Mouse (Mus musculus) brain, embryonic 14.5 days (tissue): Measurements from ENCODE around the gene Rbbp7. TPM values are rescaled to one million over a fixed set of nuclear protein-coding genes. Genes with fewer than 3 reads are reported as not detected.

Experiments
- DNase-seq: peaks from one replicate; pipeline ENCODE4 v3.0.0-alpha.2; 2011; ENCODE audit warnings: low read depth
- CTCF ChIP-seq: fragments of 200-500 bp; IDR thresholded peaks from 2 replicates; pipeline ENCODE4 v1.5.1; 2012; ENCODE audit warnings: inconsistent platforms, mild to moderate bottlenecking, moderate library complexity, borderline replicate concordance; ENCODE audit not compliant: insufficient read depth, insufficient read length; ENCODE audit errors: extremely low read depth
- POLR2A ChIP-seq: fragments of 200-500 bp; IDR thresholded peaks from 2 replicates; pipeline ENCODE4 v1.6.1; 2012; ENCODE audit warnings: mild to moderate bottlenecking, inconsistent platforms, borderline replicate concordance; ENCODE audit not compliant: poor library complexity, insufficient read depth, insufficient read length, severe bottlenecking; ENCODE audit errors: extremely low read depth
- polyA plus RNA-seq: library from polyadenylated mRNA; depleted of rRNA; stranded (reverse); fragments of >200 nt; gene quantifications from 2 replicates; pipeline ENCODE4 v1.2.3, GENCODE M21; 2012; rRNA removed

Rbbp7 gene
- polyA plus RNA-seq, result 113 and 119 TPM in 2 replicates

DNA sequence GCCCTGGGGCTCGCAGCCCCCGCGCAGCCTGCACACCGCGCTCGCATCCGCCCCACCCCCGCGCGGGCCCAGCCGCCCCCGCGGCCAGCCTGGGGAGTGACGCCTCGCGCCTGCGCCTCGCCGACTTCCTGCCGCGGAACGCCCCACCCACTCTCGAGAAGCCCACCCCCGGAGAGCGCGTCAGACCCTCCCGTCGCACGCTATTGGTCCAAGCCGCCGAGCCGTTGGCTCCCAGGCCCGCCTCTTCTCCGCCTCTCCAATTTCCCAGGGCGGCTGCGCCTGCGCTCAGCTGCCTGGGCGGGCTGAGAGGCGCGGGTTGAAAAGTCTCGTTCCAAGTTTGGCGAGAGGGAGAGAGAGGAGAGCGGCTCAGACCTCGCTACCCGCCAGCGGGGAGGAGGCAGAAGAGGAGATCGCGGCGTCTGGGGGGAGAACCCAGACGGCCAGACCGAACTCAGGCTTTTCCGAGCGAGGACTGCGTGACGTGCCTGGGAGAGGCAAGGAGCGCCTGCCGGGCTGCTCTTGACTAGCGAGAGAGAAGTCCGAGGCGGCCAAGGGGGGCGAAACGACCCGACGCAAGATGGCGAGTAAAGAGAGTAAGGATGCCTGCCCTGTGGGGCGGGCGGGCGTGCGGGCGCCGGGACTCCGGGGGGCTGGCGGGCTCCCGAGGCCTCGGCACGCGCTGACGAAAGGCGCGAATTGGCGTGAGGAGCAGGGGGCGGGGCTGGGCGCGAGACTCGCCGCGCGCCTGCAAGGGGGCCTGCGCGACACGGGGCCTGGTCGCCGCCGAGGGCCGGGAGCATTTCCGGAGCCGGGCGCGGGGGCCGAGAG, at the start of gene Rbbp7:
Gene Rbbp7 (plus strand): TSS at position 288 of the 828 bp plus-strand sequence.
- peak; percentile 98 for DNase-seq
- TF ChIP-seq CTCF, result no peak
- TF ChIP-seq POLR2A, result peak; percentile 76

DNA sequence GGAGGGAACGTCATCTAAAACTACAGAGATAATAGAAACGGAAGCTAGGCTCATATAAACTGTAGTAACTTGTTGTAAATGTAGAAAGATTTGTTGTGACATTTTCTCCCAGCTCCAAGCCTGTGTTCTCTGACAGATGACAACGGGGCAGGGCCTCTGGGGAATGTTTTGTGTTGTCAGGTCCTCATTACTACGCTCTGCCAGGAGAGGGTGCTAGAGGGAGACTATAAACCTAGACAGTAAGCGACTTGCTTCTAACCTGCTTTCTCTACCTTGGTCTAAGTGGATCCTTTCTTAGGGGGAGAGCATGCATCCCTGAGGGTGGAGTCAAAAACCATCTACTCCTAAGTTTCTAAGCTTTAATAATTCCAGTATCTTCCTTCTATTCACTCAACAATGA, 42.4 kb upstream of the Rbbp7 start:
- peak; percentile 58 for DNase-seq
- TF ChIP-seq CTCF (peak; percentile 50; the same call in 1 of the 2 replicates), POLR2A (no peak)

- DNase-seq, result peak; percentile 34
- no peak for TF ChIP-seq POLR2A
- TF ChIP-seq CTCF, result peak; percentile 46; the same call in 1 of the 2 replicates
These were observed 40.6 kb upstream of the Rbbp7 start for GRCm38 (mm10) chrX:162719615-162720014.

DNA sequence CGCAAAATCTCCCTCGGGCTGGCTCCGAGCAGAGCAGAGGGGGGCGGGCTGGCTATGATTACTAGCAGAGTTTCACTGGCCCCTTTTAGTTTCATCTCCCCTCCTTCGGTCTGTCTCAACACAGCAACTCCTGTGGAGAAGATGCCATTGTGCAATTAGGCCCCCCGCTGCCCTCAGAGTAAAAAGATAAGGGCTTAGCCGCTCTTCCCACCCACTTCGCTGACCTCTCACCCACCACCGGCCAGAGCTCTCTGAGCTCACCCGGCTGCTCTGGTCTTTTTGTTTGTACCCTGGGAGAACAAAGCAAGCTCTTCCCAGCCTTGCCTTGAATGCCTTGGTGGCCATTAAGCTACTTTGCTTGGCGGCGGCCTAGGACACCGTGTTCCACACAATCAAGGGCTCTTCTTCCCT, 32.8 kb upstream of the Rbbp7 start:
- DNase-seq, result peak; percentile 50
- TF ChIP-seq CTCF (no peak), POLR2A (no peak)

DNA sequence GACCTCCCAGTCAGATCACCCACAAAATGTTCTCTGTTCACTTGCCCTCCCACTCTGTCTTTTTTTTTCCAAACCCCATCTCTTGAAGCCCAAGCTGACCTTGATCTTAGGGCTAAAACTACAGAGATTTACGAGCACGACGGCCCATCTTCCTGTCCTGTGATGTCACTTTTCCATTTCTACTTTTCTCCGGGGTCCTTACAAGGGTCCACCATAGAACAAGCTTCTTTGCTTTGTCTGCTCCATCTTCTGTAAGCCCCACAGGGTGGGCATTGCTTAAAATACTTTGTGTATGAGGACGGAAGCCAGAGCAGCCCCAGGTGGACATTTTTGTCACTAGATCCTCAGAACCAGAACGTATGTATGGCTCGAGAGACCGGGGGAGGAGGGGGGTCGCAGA, 32.4 kb upstream of the Rbbp7 start:
- TF ChIP-seq CTCF (no peak), POLR2A (no peak)

DNA sequence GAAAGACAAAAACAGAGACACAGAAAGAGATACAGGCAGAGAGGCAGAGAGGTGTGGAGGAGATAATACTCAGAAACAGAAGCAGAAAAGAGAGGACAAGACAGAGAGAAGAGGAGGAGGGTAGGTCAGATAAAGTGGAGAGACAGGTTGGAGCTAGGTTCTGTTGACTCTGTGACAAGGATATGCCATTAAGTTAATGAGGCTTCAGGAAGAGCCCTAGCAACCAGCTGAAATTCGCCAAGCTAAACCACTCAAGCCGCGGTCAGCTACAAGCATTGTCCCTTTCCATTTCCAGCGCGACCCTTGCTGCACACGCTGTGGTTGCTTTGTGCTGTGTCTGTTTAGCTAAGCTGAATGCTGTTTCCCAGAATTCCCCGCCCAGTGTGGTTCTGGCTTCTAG, 32.0 kb upstream of the Rbbp7 start:
- peak; percentile 51 for DNase-seq

More for the DNA sequence above, 32.4 kb upstream of the Rbbp7 start:
- no peak for DNase-seq

DNA sequence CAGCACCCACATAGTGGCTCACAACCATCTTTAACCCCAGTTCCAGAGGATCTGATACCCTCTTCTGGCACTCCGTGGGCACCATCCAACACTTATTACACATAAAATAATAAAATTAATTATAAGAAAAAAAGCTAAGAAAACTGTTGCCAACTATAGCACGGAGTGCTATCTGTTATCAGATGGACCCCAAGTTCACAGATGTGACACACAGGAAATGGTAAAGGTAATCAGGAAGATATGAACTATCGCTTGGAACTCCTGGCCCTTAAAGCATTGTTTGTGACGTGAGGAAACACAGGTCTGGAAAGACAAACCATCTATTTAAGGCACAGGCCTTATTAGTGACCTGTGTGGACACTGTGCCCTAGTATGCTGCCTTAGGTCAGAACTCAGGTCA, 30.2 kb upstream of the Rbbp7 start:
- no peak for DNase-seq
- TF ChIP-seq POLR2A (no peak), CTCF (no peak)

More for the DNA sequence above, 32.0 kb upstream of the Rbbp7 start:
- TF ChIP-seq POLR2A (no peak), CTCF (no peak)

GRCm38 (mm10) chrX:162734997-162735929, 24.9 kb upstream of the Rbbp7 start:
- TF ChIP-seq POLR2A (no peak), CTCF (peak; percentile 55; the same call in 1 of the 2 replicates)
- DNase-seq, result peak; percentile 81

DNA sequence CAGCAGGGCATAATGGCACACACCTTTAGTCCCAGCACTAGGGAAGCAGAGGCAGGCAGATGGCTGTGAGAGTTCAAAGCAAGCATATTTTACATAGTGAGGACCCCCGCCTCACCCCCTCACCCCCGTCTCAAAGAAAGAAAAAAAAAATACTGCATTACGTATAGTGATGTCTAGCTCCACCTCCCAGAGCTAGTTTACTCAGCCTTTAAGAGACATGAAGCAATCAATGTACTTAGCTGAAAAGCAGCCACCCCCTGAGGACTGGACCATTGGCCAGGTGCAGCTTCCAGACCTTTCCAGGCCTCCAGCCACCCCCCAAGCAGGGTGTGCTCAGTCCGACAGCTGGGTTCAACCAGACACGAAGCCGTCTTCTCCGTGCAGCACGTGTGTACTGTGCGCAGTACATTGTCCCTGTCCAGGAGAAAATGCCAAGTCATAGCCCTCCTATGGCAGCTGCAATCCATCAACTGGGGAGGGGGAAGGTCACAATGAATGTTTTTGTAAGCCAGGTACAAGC, 24.0 kb upstream of the Rbbp7 start:
- peak; percentile 34 for DNase-seq
- no peak for TF ChIP-seq POLR2A
- no peak for TF ChIP-seq CTCF

GRCm38 (mm10) chrX:162748696-162749420, 11.3 kb upstream of the Rbbp7 start:
- TF ChIP-seq CTCF, result no peak
- no peak for TF ChIP-seq POLR2A
- DNase-seq, result no peak

GRCm38 (mm10) chrX:162752418-162752817, 7.8 kb upstream of the Rbbp7 start:
- no peak for DNase-seq
- TF ChIP-seq CTCF, result no peak
- TF ChIP-seq POLR2A, result no peak

- no peak for TF ChIP-seq POLR2A
- no peak for TF ChIP-seq CTCF
- no peak for DNase-seq
These were observed 5.9 kb upstream of the Rbbp7 start for GRCm38 (mm10) chrX:162754314-162754713.
